Mouse (Mus musculus): Measurements from ENCODE around the gene Ifit1. TPM values are rescaled to one million over a fixed set of nuclear protein-coding genes. Genes with fewer than 3 reads are reported as not detected.
A peak's percentile ranks its signal among the peaks of the same experiment; 100 is the strongest.

Gene Ifit1
- polyA plus RNA-seq, 1 experiment = 5.6 TPM

DNA sequence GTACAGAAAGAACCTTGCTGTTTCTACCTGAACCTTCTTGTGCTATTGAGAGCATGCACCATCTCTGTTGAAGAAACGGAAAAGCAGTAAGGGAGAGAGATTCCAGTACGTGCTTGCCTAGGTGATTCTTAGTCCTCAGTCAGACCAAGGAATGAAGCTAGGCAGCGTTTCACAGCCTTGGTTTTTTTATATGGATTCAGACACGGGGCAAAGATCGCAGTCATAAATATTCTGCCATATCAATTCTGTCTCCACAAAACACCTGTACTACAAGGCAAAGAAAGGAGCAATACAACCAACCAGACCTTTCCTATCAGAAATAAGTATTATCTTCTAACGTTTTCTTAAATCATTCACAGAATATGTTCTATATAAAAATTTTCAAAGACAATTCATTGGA lies 50.7 kb downstream of the Ifit1 start:
- TF ChIP-seq POLR2A (IDR thresholded peaks at IDR 0.05; ENCODE audit: low read depth, low read length) (no peak), CTCF (conservative IDR thresholded peaks at IDR 0.05; ENCODE audit: insufficient read depth, insufficient read length, low read depth, low read length) (no peak)
- WGBS = 72% methylated on average over 6 of the region's 6 CpGs
- H3K27me3 ChIP-seq (replicated peaks; ENCODE audit: control insufficient read depth, insufficient read depth, low read length) = no peaks in the 10 kb centered on the region
- no peak overlapping the region for H3K27ac ChIP-seq (ENCODE audit: insufficient read depth, low read depth, low read length)
- no peak for DNase-seq
- no peaks in the 10 kb centered on the region; the same call in 1 of the 2 replicates for H3K4me1 ChIP-seq (ENCODE audit: control insufficient read depth, insufficient read depth, low read length)
- no peaks in the 10 kb centered on the region; the same call in 1 of the 2 replicates for H3K36me3 ChIP-seq (ENCODE audit: control insufficient read depth, insufficient read depth, low read length)
- no peak overlapping the region for H3K4me3 ChIP-seq (ENCODE audit: insufficient read depth, low read depth, low read length)

- no peak for DNase-seq
- H3K27ac ChIP-seq (ENCODE audit: insufficient read depth, low read depth, low read length) = peak overlapping the region; percentile 60
- no peaks in the 10 kb centered on the region for H3K36me3 ChIP-seq (ENCODE audit: control insufficient read depth, insufficient read depth, low read length)
- peaks cover 16% of the 10 kb centered on the region for H3K4me1 ChIP-seq (ENCODE audit: control insufficient read depth, insufficient read depth, low read length)
- H3K27me3 ChIP-seq (replicated peaks; ENCODE audit: control insufficient read depth, insufficient read depth, low read length) = no peaks in the 10 kb centered on the region
- no peak overlapping the region for H3K4me3 ChIP-seq (ENCODE audit: insufficient read depth, low read depth, low read length)
- TF ChIP-seq POLR2A (IDR thresholded peaks at IDR 0.05; ENCODE audit: low read depth, low read length) (no peak), CTCF (conservative IDR thresholded peaks at IDR 0.05; ENCODE audit: insufficient read depth, insufficient read length, low read depth, low read length) (no peak)
- 78% methylated on average over 8 of the region's 8 CpGs for WGBS
Observed at GRCm38 (mm10) chr19:34696352-34696986, 55.8 kb downstream of the Ifit1 start.

- TF ChIP-seq CTCF (conservative IDR thresholded peaks at IDR 0.05; ENCODE audit: insufficient read depth, insufficient read length, low read depth, low read length) (no peak), POLR2A (IDR thresholded peaks at IDR 0.05; ENCODE audit: low read depth, low read length) (no peak)
- H3K4me3 ChIP-seq (ENCODE audit: insufficient read depth, low read depth, low read length) = no peak overlapping the region
- H3K36me3 ChIP-seq (ENCODE audit: control insufficient read depth, insufficient read depth, low read length) = no peaks in the 10 kb centered on the region
- H3K4me1 ChIP-seq (ENCODE audit: control insufficient read depth, insufficient read depth, low read length) = peaks cover 16% of the 10 kb centered on the region
- H3K27ac ChIP-seq (ENCODE audit: insufficient read depth, low read depth, low read length) = peak overlapping the region; percentile 100
- no peaks in the 10 kb centered on the region for H3K27me3 ChIP-seq (replicated peaks; ENCODE audit: control insufficient read depth, insufficient read depth, low read length)
- 70% methylated on average over 2 of the region's 2 CpGs for WGBS
- DNase-seq = no peak
Observed at GRCm38 (mm10) chr19:34697461-34697860, 56.8 kb downstream of the Ifit1 start.

DNA sequence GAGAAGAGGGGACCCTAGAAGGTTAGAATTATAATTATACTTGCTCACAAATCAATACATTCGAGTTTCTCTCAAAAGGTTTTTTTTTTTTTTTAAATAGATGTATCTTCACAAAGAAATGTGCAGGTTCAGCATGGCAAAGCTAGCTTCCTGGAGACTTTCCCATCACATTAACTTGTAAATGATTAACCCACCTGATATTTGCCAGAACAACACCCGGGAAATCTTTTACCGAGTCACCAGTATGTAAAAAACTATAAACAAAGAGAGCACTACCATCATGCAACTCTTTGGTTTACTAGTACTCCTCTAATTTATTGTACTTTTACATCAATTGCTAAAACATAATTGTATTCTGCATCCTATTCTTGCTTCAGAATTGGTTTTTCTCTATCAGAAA lies 57.8 kb downstream of the Ifit1 start:
- peak; percentile 93 for DNase-seq
- 34% methylated on average over 3 of the region's 3 CpGs for WGBS
- H3K27me3 ChIP-seq (replicated peaks; ENCODE audit: control insufficient read depth, insufficient read depth, low read length) = no peaks in the 10 kb centered on the region
- peaks cover 16% of the 10 kb centered on the region for H3K4me1 ChIP-seq (ENCODE audit: control insufficient read depth, insufficient read depth, low read length)
- no peak overlapping the region for H3K4me3 ChIP-seq (ENCODE audit: insufficient read depth, low read depth, low read length)
- H3K27ac ChIP-seq (ENCODE audit: insufficient read depth, low read depth, low read length) = peak overlapping the region; percentile 100
- H3K36me3 ChIP-seq (ENCODE audit: control insufficient read depth, insufficient read depth, low read length) = no peaks in the 10 kb centered on the region
- no peak for TF ChIP-seq CTCF (conservative IDR thresholded peaks at IDR 0.05; ENCODE audit: insufficient read depth, insufficient read length, low read depth, low read length)

DNA sequence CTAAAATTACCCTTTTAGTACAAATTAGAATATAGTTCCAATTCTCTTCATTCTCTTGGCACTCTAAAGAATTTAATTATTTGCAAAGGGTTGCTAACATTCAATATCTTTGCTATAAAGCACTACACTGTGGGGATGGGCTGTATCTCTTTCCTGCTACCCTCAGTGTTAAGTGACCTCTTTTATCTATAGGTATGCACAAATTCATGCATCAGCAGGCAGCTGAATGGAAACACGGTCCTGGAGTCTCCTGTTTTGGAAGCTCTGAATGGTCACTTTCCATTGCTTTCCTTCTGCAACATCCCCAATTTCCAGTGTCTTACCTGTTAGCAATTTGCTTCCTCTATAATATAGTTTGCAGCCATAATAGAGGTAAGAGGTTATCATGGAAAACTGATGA lies 58.2 kb downstream of the Ifit1 start:
- Histone ChIP-seq H3K27me3 (replicated peaks; ENCODE audit: control insufficient read depth, insufficient read depth, low read length) (no peaks in the 10 kb centered on the region), H3K4me3 (ENCODE audit: insufficient read depth, low read depth, low read length) (no peak overlapping the region), H3K27ac (ENCODE audit: insufficient read depth, low read depth, low read length) (peak overlapping the region; percentile 99), H3K4me1 (ENCODE audit: control insufficient read depth, insufficient read depth, low read length) (peaks cover 16% of the 10 kb centered on the region), H3K36me3 (ENCODE audit: control insufficient read depth, insufficient read depth, low read length) (no peaks in the 10 kb centered on the region)
- DNase-seq = no peak
- 40% methylated on average over 1 of the region's 1 CpGs for WGBS
- TF ChIP-seq CTCF (conservative IDR thresholded peaks at IDR 0.05; ENCODE audit: insufficient read depth, insufficient read length, low read depth, low read length) (no peak), POLR2A (IDR thresholded peaks at IDR 0.05; ENCODE audit: low read depth, low read length) (no peak)

DNA sequence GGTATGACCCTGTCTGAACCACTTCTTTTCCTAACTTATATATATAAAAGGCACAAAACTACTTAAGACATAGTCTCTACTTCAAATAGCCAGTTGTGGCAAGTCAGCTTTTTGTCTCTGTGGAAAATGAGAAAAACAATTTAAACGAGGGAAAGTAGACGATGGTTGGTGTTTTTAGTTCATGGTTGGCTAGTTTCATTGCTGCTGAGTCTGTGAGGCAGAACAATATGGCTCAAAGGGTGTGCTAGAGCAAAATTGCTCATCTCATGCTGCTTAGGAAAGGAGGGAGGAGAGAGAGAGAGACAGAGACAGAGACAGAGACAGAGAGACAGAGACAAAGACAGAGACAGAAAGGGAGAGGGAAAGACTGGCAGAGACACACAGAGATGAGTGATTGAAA lies 58.6 kb downstream of the Ifit1 start:
- 26% methylated on average over 2 of the region's 2 CpGs for WGBS
- no peaks in the 10 kb centered on the region for H3K27me3 ChIP-seq (replicated peaks; ENCODE audit: control insufficient read depth, insufficient read depth, low read length)
- no peak overlapping the region for H3K4me3 ChIP-seq (ENCODE audit: insufficient read depth, low read depth, low read length)
- H3K36me3 ChIP-seq (ENCODE audit: control insufficient read depth, insufficient read depth, low read length) = no peaks in the 10 kb centered on the region
- TF ChIP-seq CTCF (conservative IDR thresholded peaks at IDR 0.05; ENCODE audit: insufficient read depth, insufficient read length, low read depth, low read length) (no peak), POLR2A (IDR thresholded peaks at IDR 0.05; ENCODE audit: low read depth, low read length) (no peak)
- H3K27ac ChIP-seq (ENCODE audit: insufficient read depth, low read depth, low read length) = peak overlapping the region; percentile 99
- peak; percentile 74 for DNase-seq
- H3K4me1 ChIP-seq (ENCODE audit: control insufficient read depth, insufficient read depth, low read length) = peaks cover 16% of the 10 kb centered on the region

Other genes with a start within 250 kb of the Ifit1 start
- gene Ch25h, start 165.7 kb upstream of the Ifit1 start, polyA plus RNA-seq (2012; rRNA removed) = 7.8 and 11.3 TPM in 2 replicates
- gene Lipa, start 113.4 kb upstream of the Ifit1 start, polyA plus RNA-seq (2012; rRNA removed) = 210 and 240 TPM in 2 replicates
- gene Ifit2, start 90.2 kb upstream of the Ifit1 start, polyA plus RNA-seq (2012; rRNA removed) = 3.4 and 4.0 TPM in 2 replicates
- gene Ifit3, start 57.3 kb upstream of the Ifit1 start, polyA plus RNA-seq (2012; rRNA removed) = 11.5 and 16.8 TPM in 2 replicates
- 0.56 and 1.4 TPM in 2 replicates for gene Ifit1bl1, start 38.9 kb upstream of the Ifit1 start, polyA plus RNA-seq (2012; rRNA removed)
- 3.4 and 6.0 TPM in 2 replicates for gene Ifit3b, start 32.9 kb upstream of the Ifit1 start, polyA plus RNA-seq (2012; rRNA removed)
- gene Ifit1bl2, start 128 bp upstream of the Ifit1 start, polyA plus RNA-seq (2012; rRNA removed) = 0.35 and 0.42 TPM in 2 replicates
- gene Slc16a12, start 106.4 kb downstream of the Ifit1 start, polyA plus RNA-seq (2012; rRNA removed) = 59.6 and 61.4 TPM in 2 replicates
- gene Pank1, start 238.6 kb downstream of the Ifit1 start, polyA plus RNA-seq (2012; rRNA removed) = 8.7 and 14.3 TPM in 2 replicates

Data from kidney, adult 2 months (tissue).